Mouse (Mus musculus): ENCODE measurements at regions not wholly inside any gene's neighbourhood (a gene's known extent, or its start where the extent isn't known, plus 50 kb on each side); places are given as distances from the start of the nearest gene placed in this dataset.

- TF ChIP-seq GATA1 (IDR thresholded peaks at IDR 0.05; ENCODE audit: borderline replicate concordance, low read length) (no peak), FLI1 (IDR thresholded peaks at IDR 0.05; ENCODE audit: low read length) (no peak)
Observed at GRCm38 (mm10) chr4:127452081-127452480, 94.1 kb upstream of the Gjb5 start.
